Mouse (Mus musculus) embryonic facial prominence, embryonic 11.5 days (tissue): ENCODE results near the gene Osbpl9. TPM values are rescaled to one million over a fixed set of nuclear protein-coding genes. Genes with fewer than 3 reads are reported as not detected.

Source experiments
- ATAC-seq: fragments of 200-750 bp; cut with Nextera tagmentation; replicated peaks from 2 replicates; pipeline ENCODE4 v1.8.0; 2017; ENCODE audit warnings: low read depth; ENCODE audit not compliant: insufficient number of reproducible peaks, low FRiP score, low TSS enrichment
- DNase-seq: peaks from one replicate; pipeline ENCODE4 v3.0.0-alpha.2; 2015; ENCODE audit warnings: low spot score
- H3K27ac ChIP-seq: fragments of 300-500 bp; sonication (generic); replicated peaks from 2 replicates; pipeline ENCODE4 v1.5.1; 2014; ENCODE audit warnings: mild to moderate bottlenecking, low read depth, low read length, control low read depth
- H3K27me3 ChIP-seq: fragments of 300-500 bp; sonication (generic); 2 replicates; pipeline ENCODE4 v1.6.1; 2014; ENCODE audit warnings: mild to moderate bottlenecking, low read length, moderate library complexity, mixed read lengths; ENCODE audit not compliant: control insufficient read depth, insufficient read depth
- H3K36me3 ChIP-seq: fragments of 300-500 bp; sonication (generic); replicated peaks from 2 replicates; pipeline ENCODE4 v1.6.1; 2014; ENCODE audit warnings: low read depth, mild to moderate bottlenecking, low read length, moderate library complexity, mixed read lengths; ENCODE audit not compliant: control insufficient read depth, insufficient read depth
- H3K4me1 ChIP-seq: fragments of 300-500 bp; sonication (generic); 2 replicates; pipeline ENCODE4 v1.6.1; 2014; ENCODE audit warnings: low read length, mixed read lengths; ENCODE audit not compliant: control insufficient read depth, insufficient read depth
- H3K4me2 ChIP-seq: fragments of 300-500 bp; sonication (generic); 2 replicates; pipeline ENCODE4 v1.6.1; 2014; ENCODE audit warnings: low read depth, mild to moderate bottlenecking, control low read depth, low read length, moderate library complexity
- H3K4me3 ChIP-seq: fragments of 300-500 bp; sonication (generic); 2 replicates; pipeline ENCODE4 v1.5.1; 2014; ENCODE audit warnings: low read depth, low read length, control low read depth
- H3K9ac ChIP-seq: fragments of 300-500 bp; sonication (generic); replicated peaks from 2 replicates; pipeline ENCODE4 v1.6.1; 2014; ENCODE audit warnings: mild to moderate bottlenecking, control low read depth, low read length
- H3K9me3 ChIP-seq: fragments of 300-500 bp; sonication (generic); replicated peaks from 2 replicates; pipeline ENCODE4 v1.6.1; 2016; ENCODE audit warnings: mild to moderate bottlenecking, low read length, inconsistent platforms, mixed read lengths; ENCODE audit not compliant: control insufficient read depth
- WGBS: fragments of 180-500 bp; shearing (Covaris S2); extraction: QIAGEN DNeasy Blood & Tissue Kit; methylation state at CpG from one replicate; pipeline ENCODE4 v1.1.7; 2014; 5-methylcytosine and 5-hydroxymethylcytosine counted together
- polyA plus RNA-seq: library from polyadenylated mRNA; unstranded; fragments of >200 nt; fragmentation: Nextera tagmentation; extraction: Ambion mirVana; gene quantifications from 2 replicates; pipeline ENCODE4 v1.2.1, GENCODE M21; 2014

Osbpl9 gene
- polyA plus RNA-seq, 1 experiment from 2014 or later = 81.0 TPM

- no peaks in the 10 kb centered on the region for H3K27me3 ChIP-seq
- no peak for DNase-seq
- no peak for ATAC-seq
- H3K4me2 ChIP-seq = no peak overlapping the region
- no peaks in the 10 kb centered on the region for H3K4me1 ChIP-seq
- H3K27ac ChIP-seq = no peak overlapping the region
- WGBS = 67% methylated on average over 14 of the region's 14 CpGs
- no peaks in the 10 kb centered on the region for H3K9me3 ChIP-seq
- no peak overlapping the region for H3K9ac ChIP-seq
- H3K36me3 ChIP-seq = no peaks in the 10 kb centered on the region
- H3K4me3 ChIP-seq = no peak overlapping the region
Observed at GRCm38 (mm10) chr4:109220441-109220940, 18.4 kb upstream of the Osbpl9 start.

DNA sequence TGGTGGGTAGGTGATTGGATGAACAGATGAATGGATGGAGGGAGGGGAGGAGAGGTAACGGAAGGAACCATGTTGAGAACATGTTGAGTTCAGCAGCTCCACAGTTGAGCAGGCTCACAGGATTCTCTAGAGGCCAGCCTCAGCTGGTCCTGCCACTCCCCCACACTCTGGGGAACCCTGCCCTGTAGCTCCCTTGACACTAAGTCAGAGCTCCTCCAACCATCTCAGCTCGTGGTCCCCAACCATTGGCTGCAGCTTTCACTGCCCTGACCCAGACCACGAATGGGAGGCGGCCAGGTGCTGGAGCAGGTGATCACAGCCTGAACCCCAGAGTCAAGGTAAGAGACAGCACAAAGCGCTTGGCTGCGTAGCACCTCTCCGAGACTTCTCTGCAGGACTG, 15.9 kb upstream of the Osbpl9 start:
- no peak overlapping the region for H3K4me3 ChIP-seq
- H3K27me3 ChIP-seq = no peaks in the 10 kb centered on the region
- DNase-seq (no peak), ATAC-seq (no peak)
- 73% methylated on average over 7 of the region's 7 CpGs for WGBS
- H3K9ac ChIP-seq = no peak overlapping the region
- H3K27ac ChIP-seq = no peak overlapping the region
- H3K9me3 ChIP-seq = no peaks in the 10 kb centered on the region
- no peaks in the 10 kb centered on the region for H3K36me3 ChIP-seq
- no peaks in the 10 kb centered on the region for H3K4me1 ChIP-seq
- H3K4me2 ChIP-seq = no peak overlapping the region

GRCm38 (mm10) chr4:109213986-109214385, 11.9 kb upstream of the Osbpl9 start:
- DNase-seq (no peak), ATAC-seq (no peak)
- Histone ChIP-seq H3K4me1 (no peaks in the 10 kb centered on the region), H3K4me2 (no peak overlapping the region), H3K27ac (no peak overlapping the region), H3K9me3 (no peaks in the 10 kb centered on the region), H3K27me3 (no peaks in the 10 kb centered on the region), H3K36me3 (no peaks in the 10 kb centered on the region), H3K4me3 (no peak overlapping the region), H3K9ac (no peak overlapping the region)
- WGBS = 69% methylated on average over 3 of the region's 3 CpGs

GRCm38 (mm10) chr4:109210881-109211280, 8.8 kb upstream of the Osbpl9 start:
- no peaks in the 10 kb centered on the region for H3K27me3 ChIP-seq
- H3K4me2 ChIP-seq = no peak overlapping the region
- H3K27ac ChIP-seq = no peak overlapping the region
- no peaks in the 10 kb centered on the region for H3K9me3 ChIP-seq
- DNase-seq (no peak), ATAC-seq (no peak)
- 60% methylated on average over 4 of the region's 4 CpGs for WGBS
- no peaks in the 10 kb centered on the region for H3K4me1 ChIP-seq
- no peak overlapping the region for H3K4me3 ChIP-seq
- H3K9ac ChIP-seq = no peak overlapping the region
- no peaks in the 10 kb centered on the region for H3K36me3 ChIP-seq

GRCm38 (mm10) chr4:109210253-109210652, 8.2 kb upstream of the Osbpl9 start:
- ATAC-seq = no peak

DNA sequence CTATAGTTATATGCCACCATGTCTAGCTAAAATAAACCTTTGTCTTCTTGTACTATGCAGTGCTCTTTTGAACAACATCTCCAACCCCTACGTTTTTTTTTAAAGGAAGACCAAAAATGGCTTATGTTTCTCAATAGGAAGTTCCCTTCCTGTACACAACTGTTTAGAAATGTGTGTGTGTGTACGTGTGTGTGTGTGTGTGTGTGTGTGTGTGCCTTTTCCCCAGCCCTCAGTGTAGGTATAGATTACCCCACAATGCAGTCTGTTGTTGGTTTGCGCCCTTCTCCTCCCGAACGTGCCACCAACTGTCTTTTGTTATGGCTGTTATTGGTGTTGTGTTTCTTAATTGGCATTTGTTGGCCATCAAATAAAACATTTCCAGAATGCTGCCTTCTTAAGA, 5.5 kb upstream of the Osbpl9 start:
- H3K4me3 ChIP-seq = no peak overlapping the region
- H3K4me2 ChIP-seq = no peak overlapping the region
- ATAC-seq = no peak
- no peaks in the 10 kb centered on the region for H3K4me1 ChIP-seq
- no peaks in the 10 kb centered on the region for H3K27me3 ChIP-seq
- no peak for DNase-seq
- H3K27ac ChIP-seq = no peak overlapping the region
- H3K9ac ChIP-seq = no peak overlapping the region
- no peaks in the 10 kb centered on the region for H3K9me3 ChIP-seq
- 71% methylated on average over 5 of the region's 5 CpGs for WGBS
- H3K36me3 ChIP-seq = no peaks in the 10 kb centered on the region

More at GRCm38 (mm10) chr4:109210253-109210652, 8.2 kb upstream of the Osbpl9 start:
- Histone ChIP-seq H3K4me2 (no peak overlapping the region), H3K4me1 (no peaks in the 10 kb centered on the region), H3K9me3 (no peaks in the 10 kb centered on the region), H3K27ac (no peak overlapping the region), H3K9ac (no peak overlapping the region), H3K36me3 (no peaks in the 10 kb centered on the region), H3K4me3 (no peak overlapping the region), H3K27me3 (no peaks in the 10 kb centered on the region)
- 86% methylated on average over 2 of the region's 2 CpGs for WGBS
- no peak for DNase-seq

- Histone ChIP-seq H3K9ac (no peak overlapping the region), H3K27me3 (no peaks in the 10 kb centered on the region), H3K27ac (no peak overlapping the region), H3K4me3 (no peak overlapping the region), H3K36me3 (no peaks in the 10 kb centered on the region), H3K4me2 (no peak overlapping the region), H3K4me1 (no peaks in the 10 kb centered on the region), H3K9me3 (no peaks in the 10 kb centered on the region)
- ATAC-seq (no peak), DNase-seq (no peak)
- 69% methylated on average over 1 of the region's 1 CpGs for WGBS
Observed at GRCm38 (mm10) chr4:109204416-109204815, 2.3 kb upstream of the Osbpl9 start.

GRCm38 (mm10) chr4:109203931-109204330, 1.9 kb upstream of the Osbpl9 start:
- no peak for ATAC-seq

More at GRCm38 (mm10) chr4:109203931-109204330, 1.9 kb upstream of the Osbpl9 start:
- H3K9ac ChIP-seq = no peak overlapping the region
- no peaks in the 10 kb centered on the region for H3K27me3 ChIP-seq
- no peak for DNase-seq
- 88% methylated on average over 1 of the region's 1 CpGs for WGBS
- H3K4me3 ChIP-seq = no peak overlapping the region
- no peak overlapping the region for H3K27ac ChIP-seq
- H3K36me3 ChIP-seq = no peaks in the 10 kb centered on the region
- H3K4me1 ChIP-seq = no peaks in the 10 kb centered on the region
- no peaks in the 10 kb centered on the region for H3K9me3 ChIP-seq
- no peak overlapping the region for H3K4me2 ChIP-seq
